Mouse (Mus musculus): Measurements from ENCODE around the gene Taar6. TPM values are rescaled to one million over a fixed set of nuclear protein-coding genes. Genes with fewer than 3 reads are reported as not detected.

Taar6 gene
- total RNA-seq, 1 experiment = not detected

GRCm38 (mm10) chr10:23938312-23938711 is 47.1 kb downstream of the Taar6 start, which contains the start of gene Taar2:
Taar2 (plus strand) TSS chr10:23938572.
- peaks cover 0 to 2% of the 10 kb centered on the region in 2 experiments; a peak in 1 of 4 replicates for H3K4me1 ChIP-seq (ENCODE audit: control insufficient read depth in 2 of 2, insufficient read depth in 2 of 2, low read length in 2 of 2, poor library complexity in 1 of 2)
- no peak within 1 kb of the TSS for H3K4me3 ChIP-seq (ENCODE audit: insufficient read depth in 1 of 2, low read depth in 1 of 2, low read length in 2 of 2, poor library complexity in 1 of 2, severe bottlenecking in 1 of 2)
- H3K9me3 ChIP-seq (ENCODE audit: control insufficient read depth, insufficient read depth, low read depth, low read length) = no peaks in the 10 kb centered on the region
- no peak within 1 kb of the TSS for H3K9ac ChIP-seq (ENCODE audit: insufficient read depth, low read depth, low read length, poor library complexity, severe bottlenecking)
- H3K27ac ChIP-seq (ENCODE audit: insufficient read depth, low read depth, low read length, poor library complexity, severe bottlenecking) = no peak within 1 kb of the TSS
- no peak for DNase-seq (ENCODE audit: low read depth, low spot score)
- in situ Hi-C loops (cut with MboI; ENCODE audit: low sequenced_read_pairs in 2 of 2, unreplicated experiment in 2 of 2) = no loop called here
- no peaks in the 10 kb centered on the region for H3K36me3 ChIP-seq (ENCODE audit: control insufficient read depth, insufficient read depth, low read length, poor library complexity, severe bottlenecking)
- TF ChIP-seq CHD2 (IDR thresholded peaks at IDR 0.05; ENCODE audit: low read depth, low read length) = no peak
- TF ChIP-seq ZC3H11A (IDR thresholded peaks at IDR 0.05; ENCODE audit: borderline replicate concordance, low read depth, low read length) = no peak
- no peak for TF ChIP-seq MAFK (IDR thresholded peaks at IDR 0.05; ENCODE audit: insufficient read depth, low read depth, low read length)
- TF ChIP-seq HCFC1 (IDR thresholded peaks at IDR 0.05; ENCODE audit: borderline replicate concordance, insufficient read depth, low read length) = no peak
- no peak for TF ChIP-seq ZNF384 (IDR thresholded peaks at IDR 0.05; ENCODE audit: low read depth, low read length)

- DNase-seq (ENCODE audit: low read depth, low spot score) = peak; percentile 19
- in situ Hi-C loops (cut with MboI; ENCODE audit: low sequenced_read_pairs in 2 of 2, unreplicated experiment in 2 of 2) = no loop called here
- Histone ChIP-seq H3K4me3 (ENCODE audit: insufficient read depth in 1 of 2, low read depth in 1 of 2, low read length in 2 of 2, poor library complexity in 1 of 2, severe bottlenecking in 1 of 2) (no peak overlapping the region), H3K36me3 (ENCODE audit: control insufficient read depth, insufficient read depth, low read length, poor library complexity, severe bottlenecking) (no peaks in the 10 kb centered on the region), H3K9ac (ENCODE audit: insufficient read depth, low read depth, low read length, poor library complexity, severe bottlenecking) (no peak overlapping the region), H3K4me1 (ENCODE audit: control insufficient read depth in 2 of 2, insufficient read depth in 2 of 2, low read length in 2 of 2, poor library complexity in 1 of 2) (peaks cover 0 to 2% of the 10 kb centered on the region in 2 experiments; a peak in 1 of 4 replicates), H3K27ac (ENCODE audit: insufficient read depth, low read depth, low read length, poor library complexity, severe bottlenecking) (no peak overlapping the region), H3K9me3 (ENCODE audit: control insufficient read depth, insufficient read depth, low read depth, low read length) (no peaks in the 10 kb centered on the region)
- TF ChIP-seq HCFC1 (IDR thresholded peaks at IDR 0.05; ENCODE audit: borderline replicate concordance, insufficient read depth, low read length) (no peak), MAFK (IDR thresholded peaks at IDR 0.05; ENCODE audit: insufficient read depth, low read depth, low read length) (no peak), ZNF384 (IDR thresholded peaks at IDR 0.05; ENCODE audit: low read depth, low read length) (no peak), ZC3H11A (IDR thresholded peaks at IDR 0.05; ENCODE audit: borderline replicate concordance, low read depth, low read length) (no peak), CHD2 (IDR thresholded peaks at IDR 0.05; ENCODE audit: low read depth, low read length) (no peak)
These were observed 47.8 kb downstream of the Taar6 start for GRCm38 (mm10) chr10:23937613-23938012.

Other genes starting within 250 kb of the Taar6 start
- gene Rps12, start 198.4 kb downstream of the Taar6 start, total RNA-seq (2012; rRNA removed) = 3,853 and 4,411 TPM in 2 replicates
- gene Slc18b1, start 188.7 kb downstream of the Taar6 start, total RNA-seq (2012; rRNA removed) = 4.1 and 5.9 TPM in 2 replicates
- not detected in 2 replicates for gene Vnn3, start 134.2 kb downstream of the Taar6 start, total RNA-seq (2012; rRNA removed)
- gene Vnn1, start 91.0 kb downstream of the Taar6 start, total RNA-seq (2012; rRNA removed) = 2.0 and 4.1 TPM in 2 replicates
- gene Taar1, start 65.3 kb downstream of the Taar6 start, total RNA-seq (2012; rRNA removed) = not detected in 2 replicates
- gene Taar2, start 47.1 kb downstream of the Taar6 start, total RNA-seq (2012; rRNA removed) = not detected in 2 replicates
- not detected in 2 replicates for gene Taar3, start 36.1 kb downstream of the Taar6 start, total RNA-seq (2012; rRNA removed)
- gene Taar4, start 25.2 kb downstream of the Taar6 start, total RNA-seq (2012; rRNA removed) = not detected in 2 replicates
- gene Taar5, start 14.9 kb downstream of the Taar6 start, total RNA-seq (2012; rRNA removed) = not detected in 2 replicates
- gene Taar7a, start 7.8 kb upstream of the Taar6 start, total RNA-seq (2012; rRNA removed) = not detected in 2 replicates
- not detected in 2 replicates for gene Taar7b, start 14.3 kb upstream of the Taar6 start, total RNA-seq (2012; rRNA removed)
- gene Taar7d, start 41.6 kb upstream of the Taar6 start, total RNA-seq (2012; rRNA removed) = not detected in 2 replicates
- gene Taar7e, start 52.0 kb upstream of the Taar6 start, total RNA-seq (2012; rRNA removed) = not detected in 2 replicates
- not detected in 2 replicates for gene Taar7f, start 63.9 kb upstream of the Taar6 start, total RNA-seq (2012; rRNA removed)
- not detected in 2 replicates for gene Taar8a, start 90.9 kb upstream of the Taar6 start, total RNA-seq (2012; rRNA removed)
- gene Taar8b, start 106.6 kb upstream of the Taar6 start, total RNA-seq (2012; rRNA removed) = not detected in 2 replicates
- not detected in 2 replicates for gene Taar8c, start 116.3 kb upstream of the Taar6 start, total RNA-seq (2012; rRNA removed)
- not detected in 2 replicates for gene Taar9, start 123.9 kb upstream of the Taar6 start, total RNA-seq (2012; rRNA removed)
- gene Stx7, start 163.7 kb upstream of the Taar6 start, total RNA-seq (2012; rRNA removed) = 27.0 and 44.5 TPM in 2 replicates
- gene Moxd1, start 237.9 kb upstream of the Taar6 start, total RNA-seq (2012; rRNA removed) = 2.9 and 7.1 TPM in 2 replicates